Mouse (Mus musculus) heart, adult 11 months (tissue): ENCODE results near the gene Tbcd.

Experiments
- DNase-seq: peaks from one replicate; pipeline ENCODE4 v3.0.0; 2022

The Tbcd gene

DNA sequence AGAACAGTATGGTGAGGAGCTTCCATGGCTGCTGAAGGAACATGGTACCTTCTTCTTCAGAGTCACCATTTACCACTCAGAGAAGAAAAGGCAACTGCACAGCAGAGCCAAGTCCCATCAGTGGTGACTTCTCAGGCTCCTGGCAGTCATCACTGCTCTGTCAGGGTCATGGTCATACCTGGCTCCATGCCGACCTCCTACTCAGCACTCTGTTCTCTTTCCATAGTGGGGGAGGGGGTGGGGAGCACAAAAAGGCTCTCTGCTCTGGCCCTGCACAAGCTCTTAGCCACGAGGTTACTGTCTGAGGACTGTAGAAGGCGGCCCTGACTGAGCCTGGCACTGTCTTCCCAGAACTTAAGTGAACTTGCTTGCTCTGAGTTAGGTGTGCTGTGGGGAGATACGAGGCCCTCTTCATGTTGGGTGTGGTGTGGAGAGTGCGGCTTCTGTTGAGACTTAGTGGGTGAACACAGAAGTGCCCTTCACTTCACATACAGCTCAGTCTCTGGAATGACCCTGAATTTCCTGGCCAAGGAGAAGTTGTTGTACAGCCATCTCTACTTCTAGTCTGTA lies 91.6 kb downstream of the Tbcd start:
- no peak for DNase-seq

- peak; percentile 89 for DNase-seq
Observed at GRCm38 (mm10) chr11:121543922-121544321, 92.2 kb downstream of the Tbcd start.

- DNase-seq, result no peak
Observed at GRCm38 (mm10) chr11:121544755-121545397, 93.1 kb downstream of the Tbcd start.

- no peak for DNase-seq
Observed at GRCm38 (mm10) chr11:121545398-121546034, 93.8 kb downstream of the Tbcd start.

- no peak for DNase-seq
Observed at GRCm38 (mm10) chr11:121547234-121547633, 95.5 kb downstream of the Tbcd start.

GRCm38 (mm10) chr11:121547925-121548324 lies 96.2 kb downstream of the Tbcd start:
- DNase-seq, result no peak

GRCm38 (mm10) chr11:121548996-121549842 lies 97.5 kb downstream of the Tbcd start:
- DNase-seq, result no peak

DNA sequence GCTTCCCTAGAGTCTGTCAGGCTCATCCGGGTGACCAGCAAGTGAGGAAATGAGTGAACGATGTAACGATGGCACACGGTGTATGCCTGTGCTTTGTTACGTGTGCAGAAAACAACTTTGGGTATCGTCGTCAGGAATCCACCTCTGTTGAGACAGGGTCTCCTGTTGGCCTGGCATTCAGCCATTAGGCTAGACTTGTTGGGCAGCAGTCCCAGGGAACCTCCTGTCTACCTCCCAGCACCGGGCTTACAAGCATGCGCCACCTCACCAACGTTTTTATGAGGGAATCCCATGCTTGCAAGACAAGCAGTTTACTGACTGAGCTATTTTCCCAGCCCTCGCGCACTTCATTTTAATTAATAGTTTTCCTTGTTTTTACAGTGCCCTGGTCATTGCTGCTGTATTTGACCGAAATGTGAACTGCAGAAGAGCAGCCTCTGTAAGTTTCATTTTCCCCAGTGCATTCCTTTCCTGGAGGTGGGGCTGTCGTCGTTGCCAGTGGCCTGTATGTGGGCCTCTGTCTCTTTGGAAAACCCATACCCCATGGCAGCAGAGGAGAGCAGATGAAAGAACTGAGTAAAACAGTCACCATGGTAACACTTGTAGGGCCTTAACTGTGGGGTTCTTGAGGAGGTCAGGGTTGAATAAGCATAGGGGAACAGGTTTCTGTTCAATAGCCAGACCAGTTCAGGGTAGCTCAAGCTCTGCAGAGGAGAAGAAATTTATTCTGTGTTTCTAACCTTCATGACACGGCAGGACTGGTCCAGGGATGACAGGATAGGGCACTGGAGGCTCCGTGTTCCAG lies 98.3 kb downstream of the Tbcd start:
- peak; percentile 78 for DNase-seq

GRCm38 (mm10) chr11:121551206-121551799 lies 99.6 kb downstream of the Tbcd start:
- peak; percentile 82 for DNase-seq

GRCm38 (mm10) chr11:121552167-121552566 lies 100.4 kb downstream of the Tbcd start:
- peak; percentile 94 for DNase-seq

DNA sequence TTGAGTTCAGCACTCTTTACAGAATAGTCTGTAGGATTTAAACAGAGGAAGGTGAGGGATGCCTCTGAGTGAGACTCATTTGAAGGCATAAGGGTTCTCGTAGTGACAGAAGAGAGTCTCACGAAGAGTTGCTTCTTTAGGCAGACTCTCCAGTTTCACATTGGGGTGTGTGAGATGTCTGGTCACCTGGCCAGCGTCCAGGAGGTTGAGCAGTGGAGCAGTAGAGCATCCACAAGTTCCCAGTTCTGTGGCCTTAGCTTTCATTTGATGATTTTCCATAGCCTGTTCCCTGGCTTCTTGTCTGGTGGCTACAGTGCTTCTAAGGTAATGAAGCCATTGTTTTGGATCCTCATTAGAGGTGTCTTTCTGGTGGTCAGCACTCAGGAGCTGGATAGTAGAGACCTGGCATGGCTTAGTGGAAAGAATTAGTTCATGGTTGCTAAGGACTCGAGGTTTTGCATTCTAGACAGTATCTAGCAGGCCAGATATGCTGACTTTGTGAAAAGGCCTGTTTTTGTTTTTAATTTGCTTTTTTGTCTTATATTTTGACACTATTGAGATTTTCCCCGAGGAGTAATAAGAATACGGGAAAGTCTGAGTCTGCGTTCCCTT lies 101.2 kb downstream of the Tbcd start:
- peak; percentile 86 for DNase-seq

- peak; percentile 13 for DNase-seq
Observed at GRCm38 (mm10) chr11:121553458-121553857, 101.7 kb downstream of the Tbcd start.

DNA sequence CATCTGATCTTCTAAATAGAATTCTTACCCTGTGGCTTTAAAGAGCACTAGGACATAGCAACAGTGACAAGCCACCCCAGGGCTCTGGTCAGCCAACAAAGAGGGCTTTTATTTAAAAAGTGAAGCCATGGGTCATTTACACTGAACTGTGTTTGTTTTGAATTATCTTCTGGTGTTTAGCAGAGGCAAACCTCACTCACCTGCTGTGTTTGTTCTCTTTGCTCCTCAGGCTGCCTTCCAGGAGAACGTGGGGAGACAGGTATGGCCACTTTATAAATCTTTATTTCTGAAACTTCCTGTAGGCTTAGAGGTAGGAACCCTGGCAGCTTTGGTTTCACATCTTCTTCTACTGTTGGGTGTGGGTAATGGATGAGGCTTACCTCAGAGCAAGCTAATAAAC lies 105.0 kb downstream of the Tbcd start:
- no peak for DNase-seq

DNA sequence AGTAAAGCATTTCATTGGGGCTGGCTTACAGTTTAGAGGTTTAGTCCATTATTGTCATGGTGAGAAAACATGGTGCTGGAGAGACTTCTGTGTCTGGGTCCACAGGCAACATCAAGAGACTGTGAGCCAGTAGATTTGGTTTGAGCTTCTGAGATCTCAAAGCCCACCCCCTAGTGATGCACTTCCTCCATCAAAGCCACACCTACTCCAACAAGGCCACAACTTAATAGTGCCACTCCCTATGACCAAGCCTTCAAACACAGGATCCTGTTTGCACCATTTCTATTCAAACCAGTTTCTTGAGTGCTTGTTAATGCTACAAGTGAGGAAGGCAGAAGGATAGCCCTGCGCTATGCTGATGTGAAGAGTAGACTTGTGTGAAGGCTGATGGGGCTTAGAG lies 106.2 kb downstream of the Tbcd start:
- DNase-seq, result peak; percentile 36

DNA sequence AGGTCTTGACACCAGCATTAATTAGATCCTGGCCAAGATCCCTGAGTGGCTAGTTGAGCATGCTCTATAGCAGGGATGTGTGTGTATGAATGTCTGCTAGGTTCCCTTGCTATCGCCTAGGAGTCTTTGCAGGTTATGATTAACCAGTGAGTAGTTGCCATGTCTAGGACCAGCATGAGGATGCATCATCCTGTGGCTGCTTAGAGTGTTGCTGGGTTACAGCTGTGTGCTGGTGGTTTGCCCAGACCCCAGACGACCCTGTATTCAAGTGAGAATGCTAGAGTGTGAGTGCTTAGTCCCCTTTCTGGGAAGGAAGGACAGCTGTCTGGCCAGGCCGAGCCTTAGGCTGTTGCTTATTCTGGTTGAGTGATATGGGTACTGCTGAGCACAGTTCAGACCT lies 106.8 kb downstream of the Tbcd start:
- peak; percentile 76 for DNase-seq

DNA sequence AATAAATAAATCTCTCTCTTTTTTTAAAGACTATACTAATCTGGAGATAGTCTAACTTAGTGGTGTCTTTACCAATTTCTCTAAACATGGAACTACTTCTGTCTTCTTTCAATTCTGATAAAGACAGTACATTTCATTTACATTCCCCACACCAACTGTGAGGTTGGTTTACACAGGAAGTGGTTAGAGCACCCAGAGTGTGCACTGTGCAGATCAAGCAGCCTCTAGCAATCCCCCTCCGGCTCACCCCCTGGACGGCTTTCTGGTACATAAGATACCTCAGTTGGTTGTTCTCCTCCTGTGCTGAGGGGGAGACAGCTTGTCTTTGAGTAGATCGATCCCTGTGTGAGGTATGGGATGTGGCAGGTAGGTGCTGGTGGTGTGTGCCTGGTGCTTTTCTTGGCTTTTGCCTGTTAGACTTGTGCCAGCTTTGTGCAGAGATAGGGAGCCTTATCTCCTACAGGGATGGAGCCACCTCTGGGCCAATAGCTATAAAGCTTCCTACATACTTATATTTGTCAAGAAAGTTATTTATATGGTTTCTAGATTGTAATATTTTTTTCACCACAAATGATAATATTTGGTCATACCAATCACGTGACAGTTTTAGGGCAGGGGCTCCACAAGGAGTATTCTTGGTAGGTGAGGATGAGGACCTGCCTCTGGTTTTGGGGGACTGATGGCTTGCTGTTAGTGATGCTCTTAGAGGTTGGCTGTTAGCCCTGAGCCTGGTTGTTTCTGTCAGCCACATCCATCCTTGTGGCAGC lies 108.0 kb downstream of the Tbcd start:
- DNase-seq, result peak; percentile 82

DNA sequence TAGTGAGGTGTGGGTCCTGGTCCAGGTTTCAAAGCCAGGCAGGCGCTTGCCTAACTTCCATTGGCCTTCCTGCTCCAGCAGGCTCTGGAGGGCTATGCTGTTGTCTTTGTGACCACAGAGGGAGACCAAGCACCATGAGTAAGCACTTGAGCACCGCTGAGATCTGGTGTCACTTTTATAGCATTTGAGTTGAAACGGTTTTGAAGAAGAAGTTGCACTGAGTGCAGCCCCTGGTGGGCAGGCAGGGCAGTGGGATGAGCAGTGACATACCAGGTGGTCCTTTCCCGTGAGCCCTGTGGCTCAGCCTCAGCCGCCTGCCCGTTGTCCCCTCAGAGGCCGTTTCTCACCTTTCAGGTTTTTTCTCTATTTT lies 108.5 kb downstream of the Tbcd start:
- DNase-seq, result peak; percentile 58

DNA sequence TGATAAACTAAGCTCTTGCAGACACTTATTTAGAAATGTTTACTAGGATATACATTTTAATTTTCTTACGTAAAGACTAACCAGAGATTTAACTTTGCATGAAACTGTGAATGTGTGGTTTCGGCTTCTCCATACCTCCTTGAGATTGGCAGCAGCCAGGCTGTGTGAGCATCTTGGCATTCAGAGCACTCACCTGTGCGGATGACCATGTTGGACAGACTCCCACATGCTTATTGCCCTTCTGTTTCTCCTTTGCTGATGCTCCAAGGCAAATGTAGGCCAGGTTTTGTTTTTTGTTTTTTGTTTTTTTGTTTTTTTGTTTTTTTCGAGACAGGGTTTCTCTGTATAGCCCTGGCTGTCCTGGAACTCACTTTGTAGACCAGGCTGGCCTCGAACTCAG lies 111.6 kb downstream of the Tbcd start:
- no peak for DNase-seq

GRCm38 (mm10) chr11:121564265-121564664 lies 112.5 kb downstream of the Tbcd start:
- no peak for DNase-seq

DNA sequence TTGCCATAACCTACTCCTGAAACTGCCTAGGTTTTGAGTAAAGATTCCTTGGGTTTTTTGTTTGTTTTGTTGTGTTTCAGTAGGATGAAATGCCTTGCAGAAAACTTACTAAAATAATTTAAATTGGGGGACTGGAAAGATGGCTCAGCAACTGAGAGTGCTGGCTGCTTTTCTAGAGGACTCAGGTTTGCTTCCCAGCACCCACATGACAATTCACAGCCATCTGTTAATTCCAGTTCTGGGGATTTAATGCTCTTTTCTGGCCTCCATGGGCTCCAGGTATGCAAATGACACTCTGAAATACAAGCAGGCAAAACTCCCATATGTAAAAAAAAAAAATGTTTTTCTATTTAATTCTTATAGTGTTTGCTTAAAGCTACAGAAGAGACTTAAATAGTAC lies 130.1 kb downstream of the Tbcd start:
- peak; percentile 58 for DNase-seq

- DNase-seq, result peak; percentile 64
Observed at GRCm38 (mm10) chr11:121597254-121597653, 145.5 kb downstream of the Tbcd start.
